Comparison of ENCODE assay signal across 18 mouse cellular contexts in genomic region chr4:88218797-88219196, GRCm38 (mm10).
"Had no signal": no experiment of that assay in that cellular context is flagged by ENCODE, and none has a peak within 500 bp of the region (broad histone marks: within the 10 kb centered on the region; RNA-seq: fewer than 3 reads in every experiment).

No protein-coding gene starts in this region.

- H3K27me3 ChIP-seq: kidney, embryonic 15.5 days; limb, embryonic 12.5 days; limb, embryonic 15.5 days; midbrain, embryonic 13.5 days; neural tube, embryonic 12.5 days; neural tube, embryonic 15.5 days; stomach, embryonic 15.5 days had no signal

- H3K4me3 ChIP-seq: kidney, embryonic 15.5 days; limb, embryonic 12.5 days; limb, embryonic 15.5 days; midbrain, embryonic 13.5 days; neural tube, embryonic 12.5 days; neural tube, embryonic 15.5 days; stomach, embryonic 15.5 days had no signal

- ATAC-seq: liver, postnatal 0 days; midbrain, embryonic 13.5 days had no signal

- DNase-seq: kidney, adult 8-10 months; kidney, postnatal 10 days; kidney, postnatal 4 days; left cerebral cortex, postnatal 4 days; liver, postnatal 0 days; lung, embryonic 14.5 days; right cerebral cortex, adult 18-20 months; right cerebral cortex, postnatal 14 days; right cerebral cortex, postnatal 4 days; thymus, postnatal 14 days; thymus, postnatal 4 days had no signal

- H3K36me3 ChIP-seq: kidney, embryonic 15.5 days; limb, embryonic 12.5 days; limb, embryonic 15.5 days; midbrain, embryonic 13.5 days; neural tube, embryonic 12.5 days; neural tube, embryonic 15.5 days; stomach, embryonic 15.5 days had no signal

- H3K9me3 ChIP-seq: kidney, embryonic 15.5 days; limb, embryonic 12.5 days; limb, embryonic 15.5 days; midbrain, embryonic 13.5 days; neural tube, embryonic 12.5 days; neural tube, embryonic 15.5 days; stomach, embryonic 15.5 days had no signal

- H3K4me1 ChIP-seq: kidney, embryonic 15.5 days; limb, embryonic 12.5 days; limb, embryonic 15.5 days; midbrain, embryonic 13.5 days; neural tube, embryonic 12.5 days; neural tube, embryonic 15.5 days; stomach, embryonic 15.5 days had no signal
